Mouse (Mus musculus) adrenal gland, postnatal 10 days (tissue): ENCODE measurements around the gene Supt5. TPM values are rescaled to one million over a fixed set of nuclear protein-coding genes. Genes with fewer than 3 reads are reported as not detected.

Experiments used
- DNase-seq: peaks from one replicate; pipeline ENCODE4 v3.0.0; 2021; ENCODE audit warnings: mixed read lengths
- total RNA-seq, 2 experiments: library from RNA; stranded (reverse); gene quantifications; 2 replicates each; pipeline ENCODE4 v1.2.3; 2021

Gene Supt5
- total RNA-seq, 2 experiments from 2014 or later: 86.6 to 103 TPM

DNA sequence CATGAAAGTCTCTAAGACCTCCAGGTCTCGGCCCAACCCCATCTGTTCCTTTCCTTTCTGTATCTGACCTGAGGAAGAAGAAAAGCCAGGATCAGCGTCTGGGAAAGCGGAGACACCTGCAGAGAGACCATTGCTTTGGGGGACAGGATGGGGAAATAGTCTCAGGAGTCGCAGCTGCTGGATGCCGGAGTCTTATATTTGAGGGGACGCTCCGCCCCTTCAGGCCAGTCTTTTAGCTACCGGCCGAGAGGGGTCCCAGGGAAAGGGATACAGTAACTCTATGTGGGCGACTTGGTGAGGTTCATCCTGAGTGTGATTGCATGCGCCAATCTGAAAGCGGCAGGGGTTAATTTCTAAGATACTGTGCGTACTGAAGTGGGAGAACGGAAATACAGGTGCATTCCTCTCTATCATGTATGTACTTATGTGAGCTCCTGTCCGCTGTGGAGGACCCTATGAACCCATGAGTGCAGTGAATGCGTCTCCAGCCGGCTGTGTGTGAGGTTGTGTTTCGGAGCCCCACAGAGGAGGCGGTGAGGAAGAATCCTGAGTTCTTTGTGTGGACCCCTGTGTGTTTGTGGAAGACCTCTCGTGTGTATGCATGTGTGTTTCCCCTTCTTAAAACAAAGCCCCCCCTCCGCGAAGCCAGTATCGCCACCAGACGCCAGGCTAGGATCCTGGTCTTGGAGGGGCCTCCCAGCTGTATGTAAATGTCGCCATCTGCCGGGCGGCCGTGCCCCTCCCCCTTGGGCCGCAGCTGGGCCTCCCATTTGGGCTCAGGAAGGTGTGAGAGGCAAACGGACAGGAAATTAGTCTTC is 36.7 kb downstream of the Supt5 start, which contains the start of gene Dll3:
Gene Dll3 (minus strand): TSS at position 623 of the 818 bp plus-strand sequence.
- peak; percentile 76 for DNase-seq

DNA sequence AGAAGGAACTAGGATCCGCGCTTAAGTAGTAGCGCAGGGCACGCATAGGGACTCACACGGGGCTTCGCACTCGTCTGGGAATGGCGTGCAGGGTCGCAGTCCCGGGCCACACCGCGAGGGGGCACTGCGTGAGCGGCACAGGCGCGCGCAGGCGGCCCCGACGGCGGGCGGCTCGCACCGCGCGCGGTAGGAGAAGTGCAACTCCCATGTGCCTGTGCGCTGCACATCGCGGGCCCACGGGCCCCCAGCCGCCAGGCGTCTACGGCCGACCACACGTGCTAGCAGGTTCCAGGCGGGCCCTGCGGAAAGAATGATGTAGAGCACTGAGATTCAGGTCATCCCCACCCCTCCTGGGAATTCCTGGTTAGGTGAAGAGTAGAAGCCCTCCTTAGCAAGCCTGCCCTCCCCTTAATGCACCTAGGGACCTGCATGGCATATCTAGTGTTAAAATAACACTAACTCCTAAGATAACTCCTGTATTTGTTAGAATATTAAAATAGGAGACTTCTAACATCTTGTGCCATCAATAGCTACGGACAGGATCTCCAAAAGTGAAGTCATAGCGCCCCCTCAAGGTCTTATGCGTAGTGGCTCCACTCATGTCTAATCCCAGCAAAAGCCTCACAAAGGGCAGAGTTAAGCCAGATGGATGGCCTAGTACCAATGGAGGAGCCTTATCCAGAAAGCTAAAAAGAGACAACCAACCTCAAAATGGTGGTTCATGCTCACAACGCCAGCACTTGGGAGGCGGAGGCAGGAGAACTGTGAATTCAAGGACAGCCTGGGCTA is 39.5 kb downstream of the Supt5 start:
- DNase-seq: peak; percentile 64

DNA sequence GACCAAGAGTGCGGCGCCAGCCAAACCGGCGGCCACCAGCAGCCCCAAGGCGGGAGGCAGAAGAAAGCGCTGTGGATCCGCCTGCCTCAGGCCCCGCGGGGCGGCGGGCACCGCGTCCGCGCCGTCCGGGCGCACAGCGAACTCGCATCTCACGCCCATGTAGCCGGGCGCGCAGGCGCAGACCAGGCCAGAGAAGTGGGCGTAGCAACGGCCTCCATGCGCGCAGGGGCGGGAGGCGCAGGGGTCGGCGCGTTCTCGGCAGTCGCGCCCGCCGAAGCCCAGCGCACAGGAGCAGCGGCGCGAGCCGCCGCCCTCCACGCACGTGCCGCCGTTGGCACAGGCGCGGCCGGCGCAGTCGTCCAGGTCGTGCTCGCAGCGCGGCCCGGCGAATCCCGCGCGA is 44.1 kb downstream of the Supt5 start:
- DNase-seq: peak; percentile 80

DNA sequence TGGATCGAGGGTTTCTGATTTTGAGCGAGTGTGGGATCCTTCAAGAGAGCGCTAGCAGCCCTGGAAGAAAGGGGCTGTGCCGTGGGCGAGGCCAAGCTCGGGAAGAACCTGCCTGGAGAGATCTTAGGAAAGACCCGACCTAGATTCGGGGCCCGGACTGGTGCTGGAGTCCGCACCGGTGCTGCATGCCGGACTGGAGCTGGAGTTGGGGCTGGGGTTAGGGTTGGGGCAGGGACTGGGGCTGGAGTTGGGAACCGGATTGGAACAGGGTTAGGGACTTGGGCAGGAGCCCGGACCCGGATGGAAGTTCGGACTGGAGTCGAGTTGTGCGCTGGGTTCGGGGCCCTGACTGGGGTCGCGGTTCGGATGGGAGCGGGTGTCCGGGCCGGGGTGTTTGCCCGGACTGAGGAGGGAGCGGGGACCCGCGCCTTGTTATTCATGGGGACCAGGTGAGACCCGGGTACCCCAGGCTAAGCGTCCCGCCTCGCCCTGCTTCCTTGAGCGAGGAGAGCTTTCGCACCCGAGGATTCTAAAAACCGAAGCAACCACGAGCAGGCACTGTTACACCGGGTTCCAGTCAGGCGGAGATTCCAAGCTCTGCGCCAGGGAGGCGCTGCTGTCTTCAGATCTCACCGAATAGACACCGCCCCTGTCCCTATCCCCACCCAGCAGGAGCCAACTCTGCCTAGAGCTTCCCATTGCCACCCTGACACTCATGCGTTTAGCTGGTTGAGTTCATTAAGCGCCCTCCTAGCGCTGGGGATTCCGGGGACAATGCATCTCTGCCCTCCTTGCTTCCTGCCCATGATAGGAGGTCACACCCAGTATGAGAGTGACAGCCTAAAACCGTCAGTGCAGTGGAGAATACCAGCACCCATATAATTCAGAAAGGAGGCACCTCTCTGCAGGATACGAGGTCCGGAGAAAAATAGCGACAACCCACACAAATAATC is 47.6 kb downstream of the Supt5 start, which contains the start of gene Selenov:
Gene Selenov (minus strand): TSS at position 549 of the 953 bp plus-strand sequence.
- peak; percentile 52 for DNase-seq

DNA sequence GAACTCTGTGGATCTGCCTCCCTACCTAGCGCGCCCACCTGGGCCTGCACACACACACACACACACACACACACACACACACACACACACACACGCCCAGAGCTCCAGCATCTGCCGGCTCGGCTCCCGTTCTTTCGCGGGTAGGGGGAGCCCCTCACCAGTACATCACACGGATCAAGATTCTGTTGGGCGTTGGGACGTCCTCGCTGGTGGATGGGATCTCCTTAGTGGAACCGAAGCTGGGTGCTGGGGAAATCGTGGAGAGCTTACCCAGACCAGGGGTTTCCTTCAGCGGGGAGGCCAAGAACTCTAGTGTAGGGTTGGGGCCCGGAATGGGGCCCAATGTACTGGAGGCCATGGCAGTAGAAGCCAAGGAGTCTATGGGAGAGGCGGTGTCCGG is 48.4 kb downstream of the Supt5 start:
- DNase-seq: no peak

DNA sequence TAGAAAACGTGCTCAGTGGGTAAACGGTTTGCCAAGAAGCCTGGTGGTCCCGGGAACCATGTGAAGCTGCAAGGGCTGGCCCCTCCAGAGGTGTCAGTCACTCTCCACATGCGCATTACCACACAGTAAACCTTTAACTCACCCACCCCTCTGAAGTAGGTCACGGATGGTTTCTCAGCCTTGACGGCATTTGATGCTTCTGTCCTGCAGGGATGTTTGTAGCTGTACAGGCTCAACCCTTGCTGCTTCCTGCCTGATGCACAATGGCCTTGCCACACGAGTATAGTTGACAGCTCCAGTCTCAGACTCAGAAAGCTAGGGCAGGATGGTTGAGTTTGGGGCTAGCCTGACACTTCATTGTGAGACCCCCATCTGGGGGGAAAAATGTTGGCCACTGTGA is 57.9 kb downstream of the Supt5 start:
- no peak for DNase-seq

DNA sequence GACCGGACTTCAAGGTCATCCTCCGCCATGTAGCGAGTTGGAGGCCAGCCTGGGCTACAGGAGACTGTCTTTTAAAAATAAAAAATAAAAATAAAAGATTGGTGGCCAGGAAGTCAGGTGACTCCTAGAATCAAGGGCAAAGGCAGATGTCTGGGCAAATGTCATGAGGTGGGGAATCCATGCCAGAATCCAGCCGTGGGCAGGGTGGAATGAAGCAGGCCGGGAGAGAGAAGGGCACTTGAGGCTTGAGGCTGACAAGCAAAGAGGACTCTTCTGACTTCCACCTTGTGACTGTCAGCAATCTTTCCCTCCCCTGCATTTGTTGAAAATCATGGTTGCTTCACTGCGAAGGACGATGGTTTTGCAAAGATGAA is 60.3 kb downstream of the Supt5 start:
- DNase-seq: peak; percentile 29

DNA sequence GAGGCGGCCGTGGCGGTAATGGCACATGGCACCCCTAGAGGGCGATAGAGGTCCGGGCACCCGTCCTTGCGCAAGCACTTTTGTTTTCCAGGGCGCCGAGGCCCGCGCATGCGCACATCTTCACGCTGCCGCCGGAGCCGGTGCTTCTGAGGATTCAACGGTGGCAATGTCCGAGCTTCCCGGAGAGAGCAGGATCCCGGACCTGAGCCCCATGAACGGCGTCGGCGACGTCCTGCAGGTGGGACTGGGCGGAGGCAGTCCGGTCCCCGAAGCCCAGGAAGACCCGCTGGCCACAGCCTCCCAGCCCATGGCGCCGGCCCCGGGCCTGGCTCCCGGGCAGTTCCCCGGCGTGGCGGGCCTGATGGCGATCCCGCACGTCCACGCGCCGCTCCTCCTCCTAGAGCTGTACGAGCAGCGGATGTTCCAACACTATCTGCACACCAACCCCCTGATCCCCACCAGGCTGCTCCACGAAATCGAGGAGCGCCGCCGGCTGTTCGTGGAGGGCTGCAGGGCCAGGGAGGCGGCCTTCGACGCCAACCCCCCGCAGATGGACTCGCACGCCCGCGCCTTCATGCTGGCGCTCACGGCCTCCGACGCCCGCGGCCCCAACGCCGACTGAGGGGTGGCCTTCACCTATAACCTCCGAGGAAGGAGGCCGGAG is 60.8 kb downstream of the Supt5 start, which contains the start of gene Eid2b:
Gene Eid2b (plus strand): TSS at position 125 of the 664 bp plus-strand sequence.
- peak; percentile 98 for DNase-seq

DNA sequence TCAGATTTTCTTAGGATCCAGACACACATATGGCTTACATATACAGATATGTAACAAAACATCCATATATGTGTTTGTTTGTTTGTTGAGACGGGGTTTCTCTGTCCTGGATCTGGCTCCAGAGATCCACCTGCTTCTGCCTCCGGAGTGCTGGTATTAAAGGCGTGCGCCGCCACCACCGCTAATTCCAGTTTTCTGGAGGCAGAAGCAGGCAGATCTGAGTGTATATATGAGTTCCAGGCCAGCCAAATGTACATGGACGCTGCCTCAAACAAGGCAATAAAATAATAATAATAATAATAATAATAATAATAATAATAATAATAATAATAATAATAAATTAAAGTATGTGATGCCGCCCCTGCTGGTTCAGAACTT is 61.3 kb downstream of the Supt5 start:
- no peak for DNase-seq

DNA sequence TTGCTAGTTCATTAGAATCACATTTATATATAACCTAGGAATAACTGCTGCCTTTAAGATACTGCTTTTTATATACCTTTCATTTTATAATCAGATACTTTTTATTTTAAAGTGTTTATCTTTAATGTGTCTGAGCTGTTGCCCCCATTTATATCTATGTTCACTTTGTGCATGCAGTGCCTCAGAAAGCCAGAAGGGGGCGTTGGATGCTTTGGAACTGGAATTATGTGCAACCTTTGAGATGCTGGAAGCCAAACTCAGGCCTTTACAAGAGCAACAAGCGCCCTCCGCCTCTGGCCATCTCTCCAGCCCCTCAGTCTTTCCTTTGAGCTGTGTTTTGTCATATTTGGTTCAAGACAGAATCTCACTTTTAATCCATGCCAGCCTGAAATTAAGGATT is 66.8 kb downstream of the Supt5 start:
- DNase-seq: no peak

DNA sequence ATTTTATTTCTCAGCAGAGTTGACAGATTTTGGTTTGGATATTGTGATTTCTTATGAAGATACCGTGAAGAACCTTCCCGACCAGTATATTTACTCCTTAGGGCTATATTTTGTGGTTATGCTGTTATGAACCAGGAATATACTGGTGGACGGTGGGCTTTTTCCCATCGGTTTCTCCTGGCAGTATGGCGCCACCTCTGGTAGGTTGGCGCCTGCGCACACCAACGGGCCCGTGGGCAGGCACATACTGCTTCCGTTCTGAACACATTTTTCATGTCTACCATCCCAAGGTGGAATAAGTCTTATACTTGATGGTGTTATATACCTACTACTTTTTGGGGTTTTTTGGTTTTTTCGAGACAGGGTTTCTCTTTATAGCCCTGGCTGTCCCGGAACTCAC is 69.2 kb downstream of the Supt5 start:
- no peak for DNase-seq

DNA sequence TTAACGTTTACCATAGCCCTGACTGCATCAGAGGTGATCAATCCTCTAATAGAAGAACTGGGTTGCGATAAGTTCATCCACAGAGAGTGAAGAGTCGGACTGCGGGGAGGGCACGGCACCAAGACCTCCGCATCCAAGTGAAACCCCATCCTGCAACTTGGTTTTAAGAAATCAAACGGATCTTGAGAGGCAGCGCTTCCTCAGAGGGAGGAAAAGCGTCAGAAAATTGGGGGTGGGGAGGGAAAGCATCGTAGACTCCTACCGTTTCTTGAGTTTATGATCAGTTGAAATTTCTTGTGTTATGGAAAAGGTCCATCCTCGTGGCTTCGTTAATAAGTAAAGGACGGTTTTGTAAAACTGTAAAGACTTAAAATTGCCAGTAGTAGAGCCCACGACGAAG is 70.0 kb downstream of the Supt5 start:
- DNase-seq: no peak

DNA sequence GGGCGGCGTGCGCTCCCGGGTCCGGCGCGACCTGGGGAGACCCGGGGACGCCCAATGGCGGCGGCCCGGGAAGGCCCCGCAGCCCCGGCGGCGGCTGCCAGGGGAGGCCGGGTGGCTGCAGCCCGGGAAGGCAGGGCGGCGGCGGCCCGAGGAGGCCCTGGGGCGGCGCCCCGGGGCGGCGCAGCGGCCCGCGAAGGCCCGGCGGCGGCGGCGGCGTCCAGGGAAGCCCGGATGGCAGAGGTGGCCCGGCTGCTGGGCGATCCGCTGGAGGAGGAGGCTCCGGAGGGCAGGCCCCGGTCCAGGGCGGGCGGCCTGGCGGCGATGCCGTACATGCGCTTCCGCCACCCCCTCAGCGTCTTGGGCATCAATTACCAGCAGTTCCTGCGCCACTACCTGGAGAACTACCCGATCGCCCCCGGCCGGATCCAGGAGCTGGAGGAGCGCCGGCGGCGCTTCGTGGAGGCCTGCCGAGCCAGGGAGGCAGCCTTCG is 70.5 kb downstream of the Supt5 start:
- DNase-seq: peak; percentile 77

DNA sequence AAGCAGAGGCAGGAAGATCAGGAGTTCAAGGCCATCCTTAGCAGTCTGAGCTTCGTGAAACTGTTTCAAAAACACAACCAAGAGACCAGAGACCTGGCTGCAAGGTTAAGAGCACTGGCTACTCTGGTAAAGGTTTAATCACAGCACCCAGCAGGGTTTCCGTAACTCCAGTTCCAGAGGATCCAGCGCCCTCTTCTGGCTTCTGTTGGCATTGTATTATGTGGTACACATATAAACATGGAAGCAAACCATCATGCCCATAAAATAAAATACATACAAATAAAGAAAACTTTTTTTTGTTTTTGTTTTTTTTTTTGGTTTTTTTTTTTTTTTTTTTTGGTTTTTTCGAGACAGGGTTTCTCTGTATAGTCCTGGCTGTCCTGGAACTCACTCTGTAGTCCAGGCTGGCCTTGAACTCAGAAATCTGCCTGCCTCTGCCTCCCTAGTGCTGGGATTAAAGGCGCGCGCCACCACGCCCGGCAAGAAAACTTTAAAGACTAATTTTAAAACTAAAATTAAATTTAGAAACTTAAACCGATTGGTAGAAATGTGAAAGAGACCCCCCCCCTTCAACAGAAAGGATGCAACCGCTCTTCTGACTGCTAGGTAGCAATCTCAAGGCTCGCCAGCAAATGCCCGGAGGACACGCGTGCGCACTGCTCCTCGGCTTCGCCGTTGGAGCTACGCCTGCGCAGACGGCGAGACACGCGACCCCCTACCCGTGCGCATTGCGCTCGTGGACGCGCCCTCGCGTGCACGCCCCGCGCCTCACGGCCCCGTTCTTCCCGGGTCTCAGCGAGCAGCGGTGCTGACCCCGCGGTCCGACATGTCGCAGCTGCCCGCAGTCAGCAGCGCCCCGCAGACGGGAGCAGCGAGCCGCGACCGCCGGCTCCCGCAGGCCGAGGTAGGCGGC is 71.2 kb downstream of the Supt5 start, which contains the start of gene Eid2:
Gene Eid2 (plus strand): TSS at position 753 of the 913 bp plus-strand sequence.
- peak; percentile 92 for DNase-seq

DNA sequence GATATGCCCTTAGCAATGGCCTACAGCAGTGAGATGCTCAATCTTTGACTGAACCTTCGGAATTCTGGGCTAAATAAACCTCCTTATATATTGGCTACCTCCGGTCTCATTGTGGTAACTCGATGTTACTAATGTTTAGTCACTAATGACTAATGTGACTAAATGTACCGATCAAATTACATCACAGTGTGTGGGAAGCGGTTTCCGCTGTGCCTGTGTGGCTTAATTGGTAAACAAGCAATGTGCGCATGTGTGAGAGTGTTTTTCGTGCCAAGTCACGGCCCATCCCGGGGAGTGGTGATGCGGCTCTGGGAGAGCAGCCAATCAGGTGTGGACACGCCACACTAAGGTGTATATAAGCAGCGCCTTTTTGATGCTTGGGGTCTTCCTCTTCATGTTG is 73.2 kb downstream of the Supt5 start:
- DNase-seq: no peak

Other genes starting within 250 kb of the Supt5 start
- not detected for gene 9530053A07Rik, start 209.3 kb downstream of the Supt5 start, total RNA-seq
- gene Fbl, start 169.0 kb downstream of the Supt5 start, total RNA-seq: 10 to 100 TPM; 84.3 to 96.3 TPM
- 10 to 100 TPM; 35.6 to 48.1 TPM for gene Dyrk1b, start 159.3 kb downstream of the Supt5 start, total RNA-seq
- 10 to 100 TPM; 22.8 to 34.9 TPM for gene Eid2, start 70.9 kb downstream of the Supt5 start, total RNA-seq
- gene Eid2b, start 61.0 kb downstream of the Supt5 start, total RNA-seq: 10 to 100 TPM; 13.4 to 15.7 TPM
- 1 to 10 TPM in 1 of 2 experiments, not detected in 1; 1.2 TPM for gene Selenov, start 47.6 kb downstream of the Supt5 start, total RNA-seq
- gene Dll3, start 36.5 kb downstream of the Supt5 start, total RNA-seq: under 1 TPM; 0.33 to 0.36 TPM
- 100 to 1,000 TPM; 108 to 114 TPM for gene Timm50, start 26.7 kb downstream of the Supt5 start, total RNA-seq
- gene Rps16, start 11.9 kb upstream of the Supt5 start, total RNA-seq: 1,000 to 10,000 TPM; 1,220 to 1,241 TPM
- gene Plekhg2, start 33.9 kb upstream of the Supt5 start, total RNA-seq: 10 to 100 TPM; 27.9 to 37.0 TPM
- gene Zfp36, start 41.5 kb upstream of the Supt5 start, total RNA-seq: 10 to 100 TPM; 11.4 to 27.2 TPM
- 10 to 100 TPM; 19.8 to 25.9 TPM for gene Med29, start 54.0 kb upstream of the Supt5 start, total RNA-seq
- 10 to 100 TPM; 56.5 to 59.2 TPM for gene Paf1, start 54.2 kb upstream of the Supt5 start, total RNA-seq
- gene Gmfg, start 98.7 kb upstream of the Supt5 start, total RNA-seq: 10 to 100 TPM; 23.3 to 24.7 TPM
- gene Lrfn1, start 113.2 kb upstream of the Supt5 start, total RNA-seq: 10 to 100 TPM in 1 of 2 experiments, 1 to 10 TPM in 1; 9.2 to 13.0 TPM
- gene Ifnl2, start 171.7 kb upstream of the Supt5 start, total RNA-seq: not detected
- gene Ifnl3, start 184.1 kb upstream of the Supt5 start, total RNA-seq: not detected
- gene Sycn, start 202.1 kb upstream of the Supt5 start, total RNA-seq: not detected
- not detected for gene Nccrp1, start 208.5 kb upstream of the Supt5 start, total RNA-seq